Mouse (Mus musculus) gastrocnemius, adult 2 months (tissue): ENCODE measurements at regions not wholly inside any gene's neighbourhood (a gene's known extent, or its start where the extent isn't known, plus 50 kb on each side); places are given as distances from the start of the nearest gene placed in this dataset.
"Not testable (repeated sequence)": the region's sequence is repeated elsewhere in the genome, so short reads cannot be mapped to it uniquely, and the experiment has no call there.

ENCODE experiments used
- DNase-seq: peaks from one replicate; pipeline ENCODE4 v3.0.0; 2022
- H3K27ac ChIP-seq: fragments of 200-600 bp; 2 replicates; pipeline ENCODE4 v1.8.1; 2022; ENCODE audit warnings: mild to moderate bottlenecking
- H3K4me3 ChIP-seq: fragments of 200-600 bp; 2 replicates; pipeline ENCODE4 v1.8.1; 2022; ENCODE audit warnings: mild to moderate bottlenecking, moderate library complexity
- CTCF ChIP-seq: fragments of 200-600 bp; IDR thresholded peaks from 2 replicates; pipeline ENCODE4 v1.8.1; 2022; ENCODE audit warnings: antibody characterized with exemption, mild to moderate bottlenecking, moderate library complexity
- intact Hi-C: fragments of 180-260 bp; cut with DNase I; formaldehyde crosslinking; loops from one replicate; pipeline ENCODE4 v1.15.1; 2025

- intact Hi-C loops = no loop called here
- Histone ChIP-seq H3K4me3 (no peak overlapping the region), H3K27ac (no peak overlapping the region)
- no peak for TF ChIP-seq CTCF
- DNase-seq = no peak
Measured at GRCm38 (mm10) chr4:93676403-93677039, 341.2 kb upstream of the Tusc1 start.

DNA sequence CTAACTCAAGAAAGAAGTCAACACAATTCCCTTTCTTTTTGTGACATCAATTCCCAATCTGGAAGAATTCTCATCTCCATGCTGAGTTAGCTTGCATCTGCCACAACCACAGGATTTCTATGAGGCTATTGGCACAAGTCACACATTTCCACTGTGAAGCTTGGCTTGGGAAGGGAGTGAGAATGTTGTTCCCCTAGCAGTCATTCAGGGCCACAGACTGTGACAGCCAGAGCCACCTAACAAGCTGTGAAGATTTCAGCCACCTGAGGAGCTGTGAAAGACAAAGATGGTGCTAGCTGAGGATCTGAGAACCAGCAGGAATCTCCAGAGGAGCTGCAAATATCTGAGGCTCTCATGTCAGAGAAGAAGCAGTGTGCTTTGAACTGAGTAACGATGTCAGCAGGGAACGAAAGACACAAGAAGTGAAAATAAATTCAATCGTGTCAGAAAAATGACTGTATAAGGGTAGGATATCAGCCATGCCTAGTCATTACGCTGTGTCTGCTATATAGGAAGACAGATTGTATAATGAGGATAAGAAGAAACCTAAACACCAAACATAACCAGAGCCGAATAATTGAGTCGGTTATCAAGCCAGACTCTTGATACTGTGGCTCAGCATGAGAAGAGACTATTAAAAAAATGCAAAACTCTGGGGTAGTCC, 340.6 kb upstream of the Tusc1 start:
- TF ChIP-seq CTCF = no peak
- intact Hi-C loops = no loop called here
- Histone ChIP-seq H3K4me3 (no peak overlapping the region), H3K27ac (no peak overlapping the region)
- DNase-seq = no peak

- no peak for TF ChIP-seq CTCF
- Histone ChIP-seq H3K4me3 (no peak overlapping the region), H3K27ac (no peak overlapping the region)
- no peak for DNase-seq
- intact Hi-C loops = no loop called here
Measured at GRCm38 (mm10) chr4:93669050-93669449, 333.7 kb upstream of the Tusc1 start.

DNA sequence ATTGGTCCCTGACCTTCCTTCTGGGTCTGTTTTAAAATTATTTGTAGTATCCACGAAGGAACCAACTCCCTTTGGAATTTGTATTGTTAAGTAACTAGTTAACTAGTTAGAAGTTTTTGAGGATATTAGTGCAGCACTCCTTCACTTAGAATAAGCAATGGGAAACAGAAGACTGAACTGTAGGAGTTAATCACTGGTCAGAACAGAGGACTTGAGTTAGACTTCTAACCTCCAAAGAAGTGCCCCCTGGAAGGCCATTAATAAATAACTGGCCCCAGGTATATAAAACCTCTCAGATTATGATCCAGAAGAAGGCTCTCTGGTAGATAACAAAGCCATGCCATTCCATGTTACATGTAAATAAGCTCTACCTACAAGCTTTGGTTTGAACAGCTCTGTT, 329.0 kb upstream of the Tusc1 start:
- no peak for TF ChIP-seq CTCF
- no peak overlapping the region for H3K4me3 ChIP-seq
- intact Hi-C loops = no loop called here
- no peak overlapping the region for H3K27ac ChIP-seq
- no peak for DNase-seq

GRCm38 (mm10) chr4:93638207-93638606, 302.9 kb upstream of the Tusc1 start:
- no peak for DNase-seq
- intact Hi-C loops = no loop called here
- no peak for TF ChIP-seq CTCF
- Histone ChIP-seq H3K4me3 (no peak overlapping the region), H3K27ac (no peak overlapping the region)

DNA sequence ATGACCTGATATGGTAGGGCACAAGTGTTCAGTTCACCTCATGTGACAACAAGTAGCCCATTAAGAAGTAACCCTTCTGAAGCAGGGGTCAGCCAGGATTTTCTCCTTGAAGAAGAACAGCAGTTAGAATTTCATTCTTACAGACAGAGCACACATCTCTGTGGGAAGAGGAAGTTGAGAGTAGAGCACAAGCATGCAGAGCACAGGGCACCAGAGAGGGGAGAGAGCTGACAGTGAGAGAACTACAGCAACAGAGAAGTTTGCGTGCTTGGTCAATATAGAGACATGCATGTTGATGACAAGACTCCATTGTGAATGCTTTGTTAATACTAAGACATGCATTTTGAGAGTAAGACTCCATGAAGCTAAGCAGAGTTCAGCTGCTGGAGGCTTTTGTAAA, 263.2 kb upstream of the Tusc1 start:
- no peak for TF ChIP-seq CTCF
- DNase-seq = no peak
- intact Hi-C loops = no loop called here

DNA sequence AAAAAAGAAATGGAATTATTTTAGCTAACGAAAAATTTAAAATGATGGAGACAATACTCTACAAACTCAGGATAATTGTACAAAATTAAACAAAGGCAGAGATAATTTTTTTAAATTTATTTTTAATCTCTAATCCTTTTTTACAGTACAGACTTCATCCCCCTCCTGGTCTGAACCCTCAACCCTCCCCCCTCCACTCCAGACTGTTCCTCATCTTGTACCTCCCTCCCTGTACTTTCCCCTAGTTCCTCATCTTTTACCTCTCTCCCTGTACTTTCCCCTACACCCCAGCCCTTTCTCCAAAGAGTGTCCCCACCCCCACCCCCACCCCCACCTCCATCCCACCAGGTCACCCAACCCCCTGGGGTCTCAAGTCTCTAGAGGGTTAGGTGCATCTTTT, 249.0 kb upstream of the Tusc1 start:
- no peak for TF ChIP-seq CTCF
- DNase-seq = no peak
- intact Hi-C loops = no loop called here
- Histone ChIP-seq H3K27ac (no peak overlapping the region), H3K4me3 (no peak overlapping the region)

More for the DNA sequence above, 263.2 kb upstream of the Tusc1 start:
- H3K4me3 ChIP-seq = no peak overlapping the region
- no peak overlapping the region for H3K27ac ChIP-seq

- intact Hi-C loops = no loop called here
- Histone ChIP-seq H3K27ac (no peak overlapping the region), H3K4me3 (no peak overlapping the region)
- no peak for TF ChIP-seq CTCF
- DNase-seq = no peak
Measured at GRCm38 (mm10) chr4:93583670-93584303, 248.5 kb upstream of the Tusc1 start.

- no peak overlapping the region for H3K4me3 ChIP-seq
- no peak for DNase-seq
- H3K27ac ChIP-seq = no peak overlapping the region
- intact Hi-C loops = no loop called here
- TF ChIP-seq CTCF = no peak
Measured at GRCm38 (mm10) chr4:93579343-93579742, 244.0 kb upstream of the Tusc1 start.

DNA sequence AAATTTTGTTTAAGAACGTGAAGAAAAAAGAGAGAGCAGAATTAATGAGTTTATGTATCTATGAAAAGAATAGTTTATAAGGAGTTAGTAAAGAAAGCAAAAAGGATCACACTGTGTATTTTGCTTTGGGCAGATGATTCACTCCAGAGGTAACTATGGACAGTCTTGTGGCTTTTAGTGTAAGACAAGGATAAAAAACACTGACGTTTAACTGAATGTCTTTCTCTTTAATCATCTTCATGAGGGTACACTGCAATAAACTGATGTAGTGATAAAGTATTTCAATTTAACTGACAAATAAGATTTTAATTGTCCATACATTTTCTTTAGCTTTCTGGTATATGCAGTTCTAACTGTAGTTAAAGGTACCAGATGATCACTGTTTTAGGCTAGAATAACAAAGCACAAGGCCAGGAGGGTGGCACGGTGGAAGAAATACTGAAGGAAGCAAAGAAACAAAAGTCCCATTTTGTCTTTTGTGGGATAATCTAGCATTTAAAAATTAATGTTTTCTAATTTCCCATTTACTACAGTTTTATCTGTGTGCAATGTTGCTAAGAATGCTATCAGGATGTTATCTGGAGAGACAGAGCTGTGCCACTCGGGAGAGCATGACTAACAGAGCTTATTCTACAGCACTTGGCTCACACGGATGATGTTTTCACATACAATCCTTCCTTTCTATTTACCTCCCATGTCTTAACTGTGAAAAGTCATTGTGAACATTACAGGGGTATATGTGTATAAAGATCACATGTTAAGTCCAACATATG, 232.4 kb upstream of the Tusc1 start:
- no peak for DNase-seq
- no peak for TF ChIP-seq CTCF
- Histone ChIP-seq H3K4me3 (no peak overlapping the region), H3K27ac (no peak overlapping the region)
- intact Hi-C loops = no loop called here

DNA sequence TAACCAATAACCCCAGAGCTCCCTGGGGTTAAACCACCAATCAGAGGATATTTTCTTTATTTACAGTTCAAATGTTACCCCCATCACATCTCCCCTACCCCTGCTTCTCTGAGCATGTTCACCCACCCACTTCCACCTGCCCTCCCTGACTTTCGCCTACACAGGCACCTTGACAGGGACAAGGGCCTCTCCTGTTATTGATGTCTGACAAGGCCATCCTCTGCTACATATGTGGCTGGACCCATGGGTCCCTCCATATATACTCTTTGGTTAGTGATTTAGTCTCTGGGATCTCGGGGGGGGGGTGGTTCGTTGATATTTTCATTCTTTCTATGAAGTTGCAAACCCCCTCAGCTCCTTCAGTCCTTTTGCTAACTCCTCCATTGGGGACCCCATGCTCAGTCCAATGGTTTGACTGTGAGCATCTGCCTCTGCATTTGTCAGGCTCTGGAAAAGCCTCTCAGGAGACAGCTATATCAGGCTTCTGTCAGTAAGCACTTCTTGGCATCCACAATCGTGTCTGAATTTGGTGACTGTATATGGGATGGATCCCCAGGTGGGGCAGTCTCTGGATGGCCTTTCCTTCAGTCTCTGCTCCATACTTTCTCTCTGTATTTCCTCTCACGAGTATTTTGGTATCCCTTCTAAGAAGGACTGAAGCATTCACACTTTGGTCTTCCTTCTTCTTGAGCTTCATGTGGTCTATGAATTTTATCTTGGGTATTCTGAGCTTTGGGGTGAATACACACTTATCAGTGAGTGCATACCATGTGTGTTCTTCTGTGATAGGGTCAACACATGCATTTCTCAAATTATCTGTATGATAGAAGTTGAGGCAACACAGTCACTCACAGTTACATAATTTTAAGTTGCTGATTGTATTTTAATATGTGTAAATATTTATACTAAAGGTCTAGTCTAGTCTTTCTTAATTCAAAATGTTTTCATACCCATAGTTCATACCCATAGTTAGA, 220.8 kb upstream of the Tusc1 start:
- TF ChIP-seq CTCF = no peak
- intact Hi-C loops = no loop called here
- no peak for DNase-seq
- Histone ChIP-seq H3K4me3 (no peak overlapping the region), H3K27ac (no peak overlapping the region)

DNA sequence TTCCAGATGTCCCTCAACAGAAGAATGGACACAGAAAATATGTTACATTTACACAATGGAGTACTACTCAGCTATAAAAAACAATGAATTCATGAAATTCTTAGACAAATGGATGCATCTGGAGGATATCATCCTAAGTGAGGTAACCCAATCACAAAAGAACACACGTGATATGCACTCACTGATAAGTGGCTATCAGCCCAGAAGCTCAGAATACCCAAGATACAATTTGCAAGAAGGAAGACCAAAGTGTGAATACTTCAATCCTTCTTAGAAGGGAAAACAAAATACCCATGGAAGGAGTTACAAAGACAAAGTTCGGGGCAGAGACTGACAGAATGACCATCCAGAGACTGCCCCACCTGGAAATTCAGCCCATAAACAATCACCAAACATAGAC, 219.9 kb upstream of the Tusc1 start:
- intact Hi-C loops, H3K4me3 ChIP-seq, DNase-seq, H3K27ac ChIP-seq: not testable (repeated sequence)
